Mouse (Mus musculus) C2C12 (cell line): ENCODE measurements around the gene Frmd4a. TPM values are rescaled to one million over a fixed set of nuclear protein-coding genes. Genes with fewer than 3 reads are reported as not detected.

Source experiments
- H3K27me3 ChIP-seq: one replicate; pipeline ENCODE4 v1.6.1; 2011; ENCODE audit not compliant: control insufficient read depth, insufficient read depth, insufficient read length
- H3K36me3 ChIP-seq: one replicate; pipeline ENCODE4 v1.6.1; 2011; ENCODE audit not compliant: control insufficient read depth, insufficient read depth
- H3K4me3 ChIP-seq: one replicate; pipeline ENCODE4 v1.5.1; 2011; ENCODE audit warnings: mild to moderate bottlenecking, control low read depth; ENCODE audit not compliant: poor library complexity, insufficient read depth, severe bottlenecking
- H3K79me2 ChIP-seq: one replicate; pipeline ENCODE4 v1.6.1; 2011; ENCODE audit not compliant: control insufficient read depth, insufficient read depth
- H3K79me3 ChIP-seq: one replicate; pipeline ENCODE4 v1.6.1; 2011; ENCODE audit warnings: low read depth, control low read depth
- H3ac ChIP-seq: one replicate; pipeline ENCODE3; 2011; ENCODE audit warnings: low read depth; ENCODE audit not compliant: control insufficient read depth, insufficient read length
- CEBPB ChIP-seq: IDR thresholded peaks from one replicate; pipeline ENCODE4 v1.6.1; 2011; ENCODE audit warnings: low read depth, mild to moderate bottlenecking, control low read depth, moderate library complexity
- CTCF ChIP-seq: IDR thresholded peaks from one replicate; pipeline ENCODE4 v1.5.1; 2011; ENCODE audit not compliant: control insufficient read depth, insufficient read depth, insufficient read length
- FOSL1 ChIP-seq: IDR thresholded peaks from one replicate; pipeline ENCODE4 v1.8.0; 2011; ENCODE audit warnings: mild to moderate bottlenecking, low read length; ENCODE audit not compliant: poor library complexity, insufficient read depth, severe bottlenecking
- MAX ChIP-seq: IDR thresholded peaks from one replicate; pipeline ENCODE4 v1.6.1; 2011; ENCODE audit warnings: mild to moderate bottlenecking, control low read depth
- MYOD1 ChIP-seq: IDR thresholded peaks from one replicate; pipeline ENCODE4 v1.6.1; 2011; ENCODE audit warnings: low read depth; ENCODE audit not compliant: control insufficient read depth, insufficient read length
- MYOG ChIP-seq: IDR thresholded peaks from one replicate; pipeline ENCODE4 v1.6.1; 2011; ENCODE audit not compliant: control insufficient read depth, insufficient read length; ENCODE audit errors: extremely low read depth
- USF1 ChIP-seq: IDR thresholded peaks from one replicate; pipeline ENCODE4 v1.6.1; 2011; ENCODE audit warnings: low read depth, mild to moderate bottlenecking, control low read depth, moderate library complexity
- polyA plus RNA-seq: library from polyadenylated mRNA; unstranded; fragments of >200 nt; fragmentation: generic; extraction: Trizol; gene quantifications from one replicate; pipeline ENCODE4 v1.2.1, GENCODE M21; 2012; ENCODE audit warnings: missing spikeins

Frmd4a gene
- polyA plus RNA-seq, 1 experiment, result 32.7 TPM

- Histone ChIP-seq H3K4me3 (no peak overlapping the region), H3K79me3 (no peaks in the 10 kb centered on the region), H3ac (no peak overlapping the region), H3K36me3 (peaks cover 40% of the 10 kb centered on the region), H3K79me2 (peaks cover 9% of the 10 kb centered on the region), H3K27me3 (no peaks in the 10 kb centered on the region)
- TF ChIP-seq MYOG, result no peak
- TF ChIP-seq CTCF, result no peak
Observed at GRCm38 (mm10) chr2:4506659-4507058, 489.1 kb downstream of the Frmd4a start.

GRCm38 (mm10) chr2:4507887-4508615 is 490.5 kb downstream of the Frmd4a start:
- Histone ChIP-seq H3K27me3 (no peaks in the 10 kb centered on the region), H3K79me2 (peaks cover 4% of the 10 kb centered on the region), H3ac (no peak overlapping the region), H3K79me3 (peaks cover 3% of the 10 kb centered on the region), H3K36me3 (peaks cover 36% of the 10 kb centered on the region), H3K4me3 (no peak overlapping the region)
- no peak for TF ChIP-seq MYOD1
- no peak for TF ChIP-seq CEBPB
- TF ChIP-seq MYOG, result no peak
- no peak for TF ChIP-seq MAX
- no peak for TF ChIP-seq USF1
- no peak for TF ChIP-seq CTCF
- TF ChIP-seq FOSL1, result no peak

- H3K4me3 ChIP-seq, result no peak overlapping the region
- TF ChIP-seq CTCF, result no peak
- no peak for TF ChIP-seq FOSL1
- no peak for TF ChIP-seq MAX
- no peak for TF ChIP-seq USF1
- TF ChIP-seq MYOG, result no peak
- no peak for TF ChIP-seq MYOD1
- no peak for TF ChIP-seq CEBPB
- H3ac ChIP-seq, result no peak overlapping the region
- peaks cover 4% of the 10 kb centered on the region for H3K79me2 ChIP-seq
- peaks cover 44% of the 10 kb centered on the region for H3K36me3 ChIP-seq
- peaks cover 3% of the 10 kb centered on the region for H3K79me3 ChIP-seq
- no peaks in the 10 kb centered on the region for H3K27me3 ChIP-seq
Observed at GRCm38 (mm10) chr2:4508959-4509615, 491.6 kb downstream of the Frmd4a start.

- H3K36me3 ChIP-seq, result peaks cover 50% of the 10 kb centered on the region
- TF ChIP-seq CEBPB (no peak), CTCF (no peak)
- no peaks in the 10 kb centered on the region for H3K27me3 ChIP-seq
- peaks cover 4% of the 10 kb centered on the region for H3K79me2 ChIP-seq
- no peak overlapping the region for H3K4me3 ChIP-seq
- peaks cover 3% of the 10 kb centered on the region for H3K79me3 ChIP-seq
- H3ac ChIP-seq, result no peak overlapping the region
Observed at GRCm38 (mm10) chr2:4509739-4510138, 492.2 kb downstream of the Frmd4a start.

GRCm38 (mm10) chr2:4510208-4511079 is 492.9 kb downstream of the Frmd4a start:
- Histone ChIP-seq H3K36me3 (peaks cover 54% of the 10 kb centered on the region), H3K79me2 (peaks cover 4% of the 10 kb centered on the region), H3ac (no peak overlapping the region), H3K27me3 (no peaks in the 10 kb centered on the region), H3K4me3 (no peak overlapping the region), H3K79me3 (peaks cover 3% of the 10 kb centered on the region)
- TF ChIP-seq USF1 (no peak), MYOG (no peak), CEBPB (no peak), CTCF (no peak), MYOD1 (no peak), MAX (no peak), FOSL1 (no peak)
